Mouse (Mus musculus) ES-E14 (cell line): ENCODE measurements at regions not wholly inside any gene's neighbourhood (a gene's known extent, or its start where the extent isn't known, plus 50 kb on each side); places are given as distances from the start of the nearest gene placed in this dataset.

Experiments used
- CHD2 ChIP-seq: IDR thresholded peaks from 2 replicates; pipeline ENCODE4 v1.6.1; 2014; ENCODE audit warnings: mild to moderate bottlenecking, low read depth, low read length, inconsistent platforms
- HCFC1 ChIP-seq: IDR thresholded peaks from 2 replicates; pipeline ENCODE4 v1.6.1; 2012; ENCODE audit warnings: low read length, inconsistent platforms, borderline replicate concordance; ENCODE audit not compliant: insufficient read depth
- MAFK ChIP-seq: IDR thresholded peaks from 2 replicates; pipeline ENCODE4 v1.6.1; 2014; ENCODE audit warnings: mild to moderate bottlenecking, low read depth, low read length, inconsistent platforms; ENCODE audit not compliant: insufficient read depth
- ZNF384 ChIP-seq: IDR thresholded peaks from 2 replicates; pipeline ENCODE4 v1.6.1; 2012; ENCODE audit warnings: low read depth, low read length, inconsistent platforms

DNA sequence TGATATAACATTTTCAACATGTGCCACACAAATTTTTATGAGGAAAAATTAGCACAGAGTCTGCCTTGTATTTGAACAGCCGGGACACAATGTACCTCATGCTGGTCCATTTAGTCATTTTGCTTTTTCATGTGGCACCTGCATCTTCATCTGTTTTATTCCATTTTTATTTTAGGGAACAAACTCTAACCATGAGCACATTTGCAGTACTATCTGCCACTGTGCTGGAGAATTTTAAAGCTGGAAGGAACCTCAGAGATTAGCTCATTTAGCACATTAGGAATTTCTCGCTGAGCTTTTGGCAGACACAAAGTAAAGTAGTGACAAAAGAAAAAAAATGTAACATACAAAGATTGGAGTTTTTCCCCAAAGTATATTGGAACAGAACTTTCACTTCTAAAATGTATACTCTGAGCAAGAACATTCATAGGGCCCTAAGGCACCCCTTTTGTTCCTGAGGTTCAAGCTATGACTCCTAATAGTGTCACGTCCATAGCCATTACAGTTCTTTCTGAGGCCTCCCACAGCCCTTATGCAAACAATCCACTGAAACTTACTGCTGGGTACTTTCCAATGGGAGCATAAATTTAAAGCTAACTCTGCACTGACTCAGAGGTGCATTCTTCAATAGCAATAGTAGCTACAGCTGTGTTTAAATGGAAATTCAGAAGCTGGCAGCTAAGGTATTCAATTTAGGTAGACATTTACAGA, 225.6 kb upstream of the Cdh12 start:
- TF ChIP-seq MAFK (no peak), ZNF384 (no peak), HCFC1 (no peak), CHD2 (no peak)
